Mouse (Mus musculus) cerebellum, postnatal 10 days (tissue): ENCODE measurements around the gene Fam184b.

Source experiments
- DNase-seq, 2 experiments: peaks; one replicate each; pipeline ENCODE4 v3.0.0; 2021; ENCODE audit warnings: mixed read lengths in 2 of 2

The Fam184b gene

DNA sequence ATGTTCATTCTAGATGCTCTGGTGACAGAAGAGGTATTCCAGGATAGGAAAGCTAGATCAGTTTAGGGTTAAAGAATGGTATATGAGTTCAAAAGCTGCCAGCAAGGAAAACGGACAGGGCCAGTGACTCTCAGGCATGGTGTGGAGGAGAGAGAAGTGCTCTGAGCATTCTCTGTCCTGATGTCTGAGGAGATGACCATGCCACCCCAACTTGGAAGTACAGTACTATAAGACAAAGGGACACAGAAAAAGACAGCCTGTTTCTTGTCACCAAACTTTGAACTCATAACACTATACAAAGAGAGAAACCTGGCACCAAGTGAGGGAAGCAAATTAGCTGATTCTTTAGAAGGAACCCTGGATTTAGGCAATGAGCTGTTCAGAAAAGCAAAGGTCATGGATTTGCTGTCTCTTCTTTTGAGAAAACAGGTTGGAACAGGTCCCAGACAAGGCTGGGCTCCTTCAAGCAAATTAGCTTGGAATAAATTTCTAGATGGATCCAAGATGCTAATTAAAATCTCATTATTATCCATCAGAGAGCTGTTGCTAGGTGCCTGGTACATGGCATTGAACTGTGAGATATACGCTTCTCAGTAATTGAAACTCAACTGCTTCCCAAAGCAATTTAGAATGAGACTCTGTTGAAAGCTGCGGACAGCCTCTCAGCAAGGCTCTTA lies 43.9 kb downstream of the Fam184b start:
- peak; percentile 36 to 42 for DNase-seq

GRCm38 (mm10) chr5:45593276-45593675 lies 46.1 kb downstream of the Fam184b start:
- DNase-seq: no peak

DNA sequence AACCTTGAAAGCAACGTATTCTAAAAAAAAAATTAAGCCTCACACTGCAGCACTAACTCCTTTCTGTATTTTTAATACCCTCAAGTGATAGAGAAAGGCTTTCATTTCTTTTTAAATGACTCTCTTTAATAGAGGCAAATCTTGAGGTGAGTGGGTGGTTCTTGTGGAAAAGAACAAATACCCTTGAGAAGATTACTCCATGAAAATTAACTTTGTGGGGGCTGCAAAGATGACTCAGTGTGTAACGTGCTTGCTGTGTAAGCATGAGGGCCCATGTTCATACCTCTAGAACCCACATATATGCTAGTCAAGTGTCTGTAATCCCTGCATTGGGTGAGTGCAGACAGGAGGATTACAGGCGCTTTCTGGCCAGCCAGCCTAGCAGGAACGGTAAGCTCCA lies 49.3 kb downstream of the Fam184b start:
- DNase-seq: no peak

- peak in 1 of 2 experiments; percentile 11 for DNase-seq
Measured at GRCm38 (mm10) chr5:45584601-45585000, 54.8 kb downstream of the Fam184b start.

GRCm38 (mm10) chr5:45580279-45580678 lies 59.1 kb downstream of the Fam184b start:
- DNase-seq: no peak

DNA sequence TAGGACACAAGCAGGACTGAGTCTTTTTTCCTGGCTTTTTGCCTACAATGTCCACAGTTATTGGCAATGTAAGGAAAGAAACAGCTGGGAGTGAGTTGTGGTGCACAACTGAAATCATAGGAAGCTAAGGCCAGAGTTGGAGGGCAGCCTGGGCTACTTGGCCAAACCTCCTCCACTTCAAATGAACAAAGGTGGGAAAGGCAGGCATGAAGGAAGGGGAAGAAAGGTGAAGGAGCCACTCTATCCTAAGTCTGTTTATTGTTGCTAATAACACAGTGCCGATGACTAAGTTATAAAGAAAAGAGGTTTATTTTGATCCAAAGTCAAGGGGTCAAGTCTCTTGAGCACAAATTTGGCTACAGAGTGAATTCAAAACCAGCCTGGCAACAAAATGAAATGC lies 62.0 kb downstream of the Fam184b start:
- DNase-seq: no peak

DNA sequence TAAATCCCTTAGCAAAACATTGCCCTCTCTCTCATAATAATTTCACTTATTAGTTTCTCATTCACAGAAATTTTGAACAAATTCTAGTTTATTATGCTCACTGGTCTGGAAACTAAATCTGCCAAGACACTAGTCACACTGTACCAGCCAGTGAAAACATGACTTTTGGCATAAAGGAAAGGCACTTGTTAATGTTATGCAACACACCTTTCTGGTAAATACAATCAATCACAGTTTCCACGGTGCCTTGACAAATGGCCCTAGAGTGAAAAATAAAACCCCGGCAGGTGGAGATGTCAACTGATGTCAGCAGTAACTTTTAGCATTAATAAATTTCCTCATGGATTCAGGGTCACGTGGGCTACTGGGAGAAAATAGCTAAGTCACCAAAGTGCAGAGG lies 62.7 kb downstream of the Fam184b start:
- DNase-seq: no peak

- DNase-seq: no peak
Measured at GRCm38 (mm10) chr5:45572816-45573215, 66.6 kb downstream of the Fam184b start.

DNA sequence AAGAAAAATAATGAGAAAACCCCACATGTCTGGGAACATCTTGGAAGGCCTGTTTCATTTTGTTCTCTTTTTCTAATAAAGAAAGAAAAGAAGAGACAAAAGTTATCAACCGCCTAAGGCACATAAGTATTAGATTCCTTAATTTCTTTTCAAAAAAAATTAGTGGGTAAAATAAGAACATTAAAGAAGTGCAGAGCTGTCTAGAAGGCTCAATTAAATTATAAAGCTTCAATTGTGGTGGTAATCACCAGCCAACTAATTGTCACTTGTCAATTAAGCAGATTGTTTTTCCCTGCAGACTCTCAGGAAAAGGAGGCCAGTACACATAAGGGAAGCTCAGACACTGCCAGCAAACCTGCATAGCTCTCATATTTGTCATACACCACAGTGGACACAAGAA lies 73.6 kb downstream of the Fam184b start:
- DNase-seq: no peak

DNA sequence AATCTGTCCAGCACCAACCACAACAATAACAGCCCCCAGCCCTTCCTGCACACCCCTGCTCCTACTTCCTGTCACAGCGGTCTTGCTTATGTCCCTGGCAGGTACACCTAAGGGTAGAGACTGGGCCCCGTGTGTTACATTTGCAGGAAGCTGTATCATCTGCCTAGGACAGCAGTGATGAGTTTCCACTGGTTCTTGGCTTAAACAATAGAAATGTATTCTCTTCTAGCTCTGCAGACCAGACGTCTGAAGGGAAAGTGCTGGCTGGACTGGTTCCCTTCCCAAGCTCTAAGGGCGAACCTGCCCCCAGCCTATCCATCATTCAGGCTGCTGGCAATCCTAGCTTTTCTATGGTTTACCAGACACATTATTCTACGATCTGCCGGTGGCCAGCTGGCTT lies 75.4 kb downstream of the Fam184b start:
- DNase-seq: no peak

DNA sequence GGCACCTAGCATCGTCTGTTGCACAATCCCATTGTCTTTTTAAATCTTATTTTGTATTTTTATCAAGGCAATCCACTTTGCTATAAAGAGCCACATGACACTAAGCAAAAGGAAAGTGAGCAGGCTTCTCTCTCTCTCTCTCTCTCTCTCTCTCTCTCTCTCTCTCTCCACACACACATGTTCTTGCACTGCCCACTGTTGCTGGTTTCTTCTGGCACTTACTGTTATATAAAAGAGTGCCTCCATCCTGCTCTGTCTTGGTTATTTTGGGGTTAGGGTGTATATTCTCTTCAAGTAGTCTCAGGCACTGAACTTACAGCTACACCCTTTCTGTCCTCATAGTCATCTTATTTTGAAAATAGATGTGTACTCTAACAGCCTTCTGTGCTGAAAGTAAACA lies 89.8 kb downstream of the Fam184b start:
- no peak for DNase-seq

DNA sequence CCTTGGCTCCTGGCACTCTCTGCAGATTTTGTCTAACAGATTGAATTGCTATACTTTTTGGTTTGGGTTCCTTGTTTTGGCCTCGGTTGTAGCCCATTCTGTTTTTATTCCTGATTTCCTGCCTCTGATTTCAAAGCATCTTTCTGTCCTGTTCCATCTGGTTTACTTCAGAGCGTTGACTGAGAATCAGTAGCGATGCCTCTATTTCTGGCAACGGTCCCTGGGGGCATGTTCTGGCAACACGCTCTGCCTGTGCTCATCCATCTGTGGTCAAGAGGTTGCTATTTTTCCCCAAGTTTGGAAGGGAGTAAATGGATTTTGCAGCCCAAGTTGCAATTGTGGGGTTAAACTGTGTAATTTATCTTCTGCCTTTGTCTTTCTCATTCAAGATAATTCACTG lies 96.0 kb downstream of the Fam184b start:
- peak; percentile 86 to 87 for DNase-seq

GRCm38 (mm10) chr5:45539502-45539901 lies 99.9 kb downstream of the Fam184b start:
- peak in 1 of 2 experiments; percentile 10 for DNase-seq

- no peak for DNase-seq
Measured at GRCm38 (mm10) chr5:45535177-45535576, 104.2 kb downstream of the Fam184b start.

DNA sequence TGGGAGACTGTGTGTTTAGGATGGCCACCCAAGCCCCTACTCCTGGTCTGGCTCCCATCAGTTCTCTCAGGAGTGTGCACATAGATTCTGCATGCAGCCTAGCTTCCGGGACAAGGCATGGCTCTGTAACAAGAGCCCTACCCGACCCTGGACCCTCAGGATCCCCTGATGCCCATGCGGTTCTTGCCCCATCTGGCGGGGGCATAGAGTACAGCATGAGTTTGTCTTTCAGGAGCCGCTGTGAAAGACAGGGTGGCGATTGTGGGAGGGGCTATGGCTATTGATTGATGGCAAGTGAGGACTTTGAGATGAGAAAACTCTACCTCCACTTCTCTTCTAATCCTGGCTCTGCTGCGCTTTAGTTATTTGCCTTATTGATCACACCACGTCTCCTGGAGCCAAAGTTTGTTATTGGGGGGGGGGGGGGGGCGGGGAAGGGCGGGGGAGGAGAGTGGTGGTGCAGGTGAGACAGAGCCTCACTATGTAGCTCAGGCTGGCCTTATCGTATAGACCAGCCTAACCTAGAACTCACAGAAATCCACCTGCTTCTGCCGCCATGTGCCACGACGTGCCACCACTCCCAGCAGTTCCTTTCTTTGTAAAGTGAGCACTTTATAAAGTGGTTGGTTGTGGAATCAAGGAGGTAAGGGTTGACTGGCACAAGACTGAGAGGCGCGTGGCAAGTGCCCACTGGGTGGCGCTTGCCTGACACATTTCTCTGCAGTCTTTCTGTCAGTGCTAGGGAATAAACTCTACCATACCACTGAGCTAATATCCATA lies 104.9 kb downstream of the Fam184b start:
- DNase-seq: peak; percentile 78

DNA sequence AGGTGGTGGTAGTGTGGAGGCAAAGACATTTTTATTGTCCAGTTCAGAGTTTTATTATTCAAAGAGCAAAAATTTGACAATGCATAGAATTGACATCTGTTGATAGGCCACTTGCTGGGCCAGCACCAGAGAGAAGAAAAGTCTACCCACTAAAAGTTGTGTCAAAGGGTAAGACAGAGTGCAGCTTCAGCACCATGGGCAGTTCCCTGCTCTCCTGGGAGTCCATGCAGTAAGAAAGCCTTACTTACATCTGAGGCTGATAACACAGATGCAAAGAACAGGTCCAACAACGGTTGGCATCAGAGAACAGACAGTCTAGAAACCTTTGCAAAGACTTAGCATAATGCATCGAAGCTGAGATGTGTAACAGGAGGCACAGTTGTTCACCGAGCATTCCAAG lies 109.7 kb downstream of the Fam184b start:
- DNase-seq: no peak

- no peak for DNase-seq
Measured at GRCm38 (mm10) chr5:45526338-45526737, 113.1 kb downstream of the Fam184b start.

DNA sequence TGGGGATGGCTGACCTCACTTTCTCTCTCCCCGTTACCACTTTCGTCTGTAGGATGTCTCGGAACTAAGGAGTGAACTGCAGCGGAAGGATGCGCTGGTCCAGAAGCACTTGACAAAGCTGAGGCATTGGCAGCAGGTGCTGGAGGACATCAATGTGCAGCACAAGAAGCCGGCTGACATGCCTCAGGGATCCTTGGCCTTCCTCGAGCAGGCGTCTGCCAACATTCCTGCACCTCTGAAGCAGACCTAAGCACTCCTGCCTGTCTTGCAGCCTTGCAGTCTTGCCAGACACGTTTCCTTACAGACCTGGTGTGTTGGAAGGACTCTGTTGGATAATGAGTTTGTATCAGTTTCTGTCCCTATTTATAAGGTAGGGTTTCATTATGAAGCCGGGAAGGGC lies 114.3 kb downstream of the Fam184b start:
- DNase-seq: no peak

DNA sequence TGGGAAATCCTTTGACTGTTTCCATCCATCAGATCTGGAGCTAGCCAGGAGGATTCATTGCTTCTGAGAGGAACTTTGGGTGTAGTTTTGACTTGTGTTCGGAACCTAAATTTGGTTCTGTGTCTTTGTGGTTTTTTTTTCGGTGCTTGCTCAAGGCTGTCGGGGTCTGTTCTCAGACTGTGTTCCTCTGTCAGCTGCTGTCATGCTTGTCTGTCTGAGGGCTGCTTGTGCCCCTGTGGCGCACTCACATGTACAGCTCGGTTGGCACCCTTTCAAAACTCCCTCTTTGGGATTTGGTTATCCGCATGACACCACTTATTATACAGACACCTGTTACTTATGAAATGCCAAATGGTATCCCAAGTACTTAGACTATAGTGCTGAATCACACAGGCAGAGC lies 117.8 kb downstream of the Fam184b start:
- DNase-seq: peak; percentile 22 to 26

DNA sequence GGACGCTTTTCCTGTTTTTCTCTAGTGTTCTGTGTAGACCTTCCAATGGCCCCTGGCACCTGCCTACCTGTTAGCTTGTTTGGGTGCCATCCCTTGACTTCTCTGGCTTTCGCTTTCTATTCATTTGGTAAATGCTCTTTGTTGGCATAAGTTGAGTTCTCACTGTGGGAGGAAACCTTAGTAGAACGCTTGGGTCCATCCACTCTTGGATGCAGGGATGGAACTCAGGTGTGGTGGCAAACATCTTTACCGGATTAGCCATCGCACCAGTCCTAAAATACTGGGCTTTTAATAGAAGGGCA lies 118.7 kb downstream of the Fam184b start:
- DNase-seq: no peak

GRCm38 (mm10) chr5:45519960-45520808 lies 119.2 kb downstream of the Fam184b start, which contains the start of gene Med28:
TSS of gene Med28 (plus strand) at chr5:45520229.
- peak; percentile 97 for DNase-seq

DNA sequence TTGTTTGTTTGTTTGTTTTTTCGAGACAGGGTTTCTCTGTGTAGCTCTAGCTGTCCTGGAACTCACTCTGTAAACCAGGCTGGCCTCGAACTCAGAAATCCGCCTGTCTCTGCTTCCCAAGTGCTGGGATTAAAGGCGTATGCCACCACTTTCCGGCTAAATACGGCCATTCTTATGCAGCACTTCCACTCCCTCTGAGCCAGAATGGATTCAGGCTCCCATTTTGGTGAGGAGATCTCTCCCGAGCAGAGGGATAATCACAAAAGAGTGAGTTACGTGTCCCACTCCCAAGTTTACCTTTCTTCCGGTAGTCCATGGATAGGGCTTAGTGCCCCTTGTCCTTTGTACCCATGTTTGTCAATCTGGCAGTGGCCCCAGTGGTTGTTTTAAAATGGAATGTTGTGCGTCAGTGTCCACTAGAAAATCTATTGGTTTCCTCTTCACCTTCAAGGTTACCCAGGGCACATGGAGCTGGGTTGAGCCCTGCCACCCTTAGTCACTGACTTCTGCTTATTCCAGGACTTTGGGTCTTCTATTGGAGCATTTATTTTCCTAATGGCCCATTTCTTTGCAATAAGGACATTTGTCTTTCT lies 124.2 kb downstream of the Fam184b start:
- no peak for DNase-seq

DNA sequence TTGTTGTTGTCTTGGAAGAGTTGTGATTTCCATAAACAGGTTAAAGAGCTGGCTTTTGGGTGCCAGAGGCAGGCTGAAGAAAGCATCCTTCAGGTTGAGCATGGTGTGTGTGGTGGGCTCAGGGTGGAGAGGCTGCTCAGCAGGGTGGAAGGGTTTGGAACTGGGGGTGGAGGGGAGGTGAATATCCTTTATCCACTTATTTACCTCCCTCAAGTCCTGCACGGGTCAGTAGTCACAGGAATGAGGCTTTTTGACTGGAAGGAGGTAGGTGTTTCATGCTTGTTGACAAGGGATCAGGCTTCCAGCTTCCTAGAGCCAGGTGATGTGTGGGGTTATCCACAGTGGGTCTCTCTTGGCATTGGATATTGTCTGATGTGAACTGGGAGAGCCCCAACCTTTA lies 124.8 kb downstream of the Fam184b start:
- DNase-seq: no peak
